Mouse (Mus musculus): ENCODE data around the gene Gcm1.

DNA sequence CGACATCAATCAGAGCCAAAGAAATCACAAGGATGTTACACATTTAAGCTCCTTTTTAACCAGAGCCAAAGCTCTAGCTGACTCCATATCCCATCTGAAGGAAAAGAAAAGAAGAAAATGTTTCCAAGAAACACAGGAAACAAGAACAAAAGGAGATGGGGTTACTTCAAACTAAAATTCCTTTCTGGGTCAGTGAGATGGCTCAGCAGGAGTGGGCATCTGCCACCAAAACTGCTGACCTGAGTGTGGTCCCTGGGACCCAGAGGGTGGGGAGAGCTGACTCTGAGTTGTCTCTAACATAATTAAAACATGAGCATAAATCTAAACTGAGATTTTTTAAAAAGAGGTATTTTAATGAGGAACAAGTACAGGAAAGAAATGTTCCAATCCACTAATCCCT, 38.2 kb downstream of the Gcm1 start:
- TF ChIP-seq CTCF (IDR thresholded peaks at IDR 0.05; ENCODE audit: low read depth, low read length) (no peak), GATA2 (IDR thresholded peaks at IDR 0.05; ENCODE audit: borderline replicate concordance, low read depth, low read length) (no peak), TAL1 (conservative IDR thresholded peaks at IDR 0.05; ENCODE audit: low read depth, low read length) (no peak)
